Mouse (Mus musculus): ENCODE measurements around the gene Il20ra. TPM values are rescaled to one million over a fixed set of nuclear protein-coding genes. Genes with fewer than 3 reads are reported as not detected.
"Not testable (repeated sequence)": the region's sequence is repeated elsewhere in the genome, so short reads cannot be mapped to it uniquely, and the experiment has no call there.

Il20ra gene
- 2.8 and 6.1 TPM in 2 replicates for total RNA-seq (2021)
- long read RNA-seq, partial matches to known transcripts, result 0 of 3 reads
- long read RNA-seq, other reads (novel, unspliced or antisense), result 3 of 3 reads

DNA sequence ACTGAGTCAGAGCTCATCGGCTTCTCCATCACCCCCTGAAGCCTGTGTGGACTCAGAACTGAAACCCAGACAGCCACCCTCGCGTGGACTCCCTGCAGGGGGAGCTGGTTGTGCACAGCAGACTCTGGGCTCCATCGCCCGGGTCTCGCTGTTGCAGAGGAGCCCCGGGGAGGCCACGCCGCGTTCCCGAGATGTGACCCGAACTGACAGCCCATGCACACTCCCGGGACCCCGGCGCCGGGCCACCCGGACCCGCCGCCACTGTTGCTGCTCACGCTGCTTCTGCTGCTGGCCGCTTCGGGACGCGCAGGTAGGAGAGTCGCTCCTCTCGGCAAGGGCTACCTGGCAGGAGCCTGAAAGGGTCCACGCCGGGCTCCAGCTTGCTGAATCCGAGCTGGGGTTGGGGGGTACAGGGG, at the start of gene Il20ra:
Il20ra (plus strand) TSS at position 150 of the 416 bp plus-strand sequence.
- DNase-seq, result peak; percentile 73

- DNase-seq, result no peak
These were observed 43.4 kb upstream of the Il20ra start for GRCm38 (mm10) chr10:19668973-19669372.

DNA sequence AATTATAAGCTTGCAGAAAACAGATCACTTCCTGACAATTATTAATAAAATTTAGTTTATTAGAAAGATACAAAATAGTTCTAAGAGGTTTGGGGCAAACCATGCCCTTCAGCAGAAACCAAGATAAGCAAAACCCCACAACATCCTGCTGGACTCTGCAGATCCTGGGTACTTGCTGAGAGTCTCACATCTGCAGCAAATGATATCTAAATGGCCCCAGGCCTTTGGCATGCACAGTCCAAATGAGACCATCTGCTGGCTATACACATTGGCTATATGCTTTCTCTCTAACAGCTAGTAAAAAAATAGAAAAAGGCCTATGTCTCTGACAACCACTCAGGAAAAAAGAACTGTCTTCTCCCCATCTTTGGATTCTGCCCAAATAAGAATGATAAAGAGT, 40.4 kb upstream of the Il20ra start:
- DNase-seq, result no peak

DNA sequence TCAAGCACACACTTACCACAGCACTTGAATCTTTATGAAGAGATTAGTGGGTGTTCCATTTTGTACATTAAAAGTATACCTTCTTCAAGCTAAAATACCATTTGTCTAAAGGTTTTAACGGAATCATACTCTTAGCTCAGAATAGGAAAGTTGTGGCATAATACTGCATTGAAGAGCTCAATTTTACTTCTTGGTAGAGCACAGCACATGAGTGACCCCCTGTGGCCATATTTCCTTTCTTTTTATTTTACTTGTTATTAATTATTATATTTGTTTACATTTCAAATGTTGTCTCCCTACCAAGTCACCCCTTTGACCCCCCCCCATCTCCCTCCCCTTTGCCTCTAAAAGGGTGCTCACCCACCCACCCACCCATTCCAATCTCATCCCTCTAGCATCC, 39.2 kb upstream of the Il20ra start:
- no peak for DNase-seq

DNA sequence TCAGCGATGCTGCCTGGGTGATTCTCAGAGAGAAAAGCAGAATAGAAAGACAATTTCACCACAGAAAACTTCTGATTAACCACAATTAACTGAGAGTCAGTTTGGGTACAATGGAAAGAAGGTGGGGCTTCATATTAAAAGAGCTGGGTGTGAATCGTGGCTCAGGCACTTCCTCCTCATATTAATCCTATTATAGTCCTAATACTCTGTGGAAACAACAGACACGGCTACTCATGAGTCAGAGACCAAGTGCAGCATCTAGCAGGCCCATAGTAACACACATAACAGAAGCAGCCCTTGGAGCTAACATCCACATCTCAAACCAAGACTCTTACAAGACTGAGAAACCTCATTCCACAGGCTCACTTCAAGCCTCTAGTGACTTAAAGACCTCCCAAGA, 24.7 kb upstream of the Il20ra start:
- DNase-seq, result no peak

GRCm38 (mm10) chr10:19691287-19691686, 21.1 kb upstream of the Il20ra start:
- DNase-seq, result no peak

GRCm38 (mm10) chr10:19691771-19692170, 20.6 kb upstream of the Il20ra start:
- DNase-seq, result no peak

DNA sequence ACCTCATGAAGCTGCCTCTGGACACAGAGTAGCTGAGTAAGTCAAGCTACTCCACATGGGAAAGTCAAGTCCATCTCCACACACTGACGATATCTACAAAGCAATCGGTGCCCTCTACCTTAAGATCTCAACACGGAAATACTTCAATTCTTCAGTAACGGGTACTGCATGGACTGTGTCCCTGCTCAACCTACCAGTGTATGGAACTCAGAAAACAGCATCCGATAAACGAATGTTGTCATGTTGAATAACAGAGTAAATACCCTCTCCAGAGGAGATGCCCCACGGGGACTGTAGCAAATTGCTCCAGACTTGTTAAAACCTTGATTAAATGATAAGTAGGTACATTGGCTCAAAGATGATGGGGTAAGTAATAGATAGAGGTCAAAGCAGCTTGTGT, 20.0 kb upstream of the Il20ra start:
- DNase-seq, result no peak

DNA sequence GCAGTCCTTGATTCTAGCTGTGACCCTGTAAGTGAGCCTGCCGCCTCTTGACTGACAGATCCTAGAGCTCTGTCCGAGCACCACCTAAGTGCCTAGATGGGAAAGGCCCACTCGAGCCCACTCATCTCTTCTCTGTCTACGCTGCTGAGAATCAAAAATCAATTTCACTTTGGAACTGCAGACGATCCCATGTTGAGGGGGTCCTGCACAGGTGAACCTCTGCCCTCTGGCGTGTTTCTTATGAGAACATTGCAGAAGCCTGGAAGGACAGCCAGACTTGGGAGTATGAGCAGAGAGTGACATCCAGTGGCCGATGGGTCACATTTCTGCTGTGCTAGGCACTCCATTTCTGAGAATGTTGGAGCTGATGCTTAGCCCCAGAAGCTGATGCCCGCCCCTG, 19.4 kb upstream of the Il20ra start:
- DNase-seq, result peak; percentile 34

- DNase-seq, result no peak
These were observed 18.7 kb upstream of the Il20ra start for GRCm38 (mm10) chr10:19693629-19694028.

DNA sequence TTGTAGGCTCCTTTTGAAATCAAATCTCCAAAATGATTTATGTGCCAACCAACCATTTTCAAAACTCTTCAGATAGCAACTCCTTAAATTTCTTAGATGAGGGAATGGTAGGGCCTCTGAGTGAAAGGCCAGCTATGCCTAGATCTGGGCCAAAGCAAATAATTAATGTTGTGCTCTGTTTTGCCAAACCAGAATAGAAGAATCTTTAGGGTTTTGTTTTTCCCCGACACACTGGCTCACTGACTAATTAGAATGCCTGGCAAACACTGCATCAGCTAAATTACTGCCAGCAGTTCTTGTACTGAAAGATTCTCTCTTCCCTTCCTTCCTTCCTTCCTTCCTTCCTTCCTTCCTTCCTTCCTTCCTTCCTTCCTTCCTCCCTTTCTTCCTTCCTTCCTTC, 13.0 kb upstream of the Il20ra start:
- DNase-seq, result no peak

DNA sequence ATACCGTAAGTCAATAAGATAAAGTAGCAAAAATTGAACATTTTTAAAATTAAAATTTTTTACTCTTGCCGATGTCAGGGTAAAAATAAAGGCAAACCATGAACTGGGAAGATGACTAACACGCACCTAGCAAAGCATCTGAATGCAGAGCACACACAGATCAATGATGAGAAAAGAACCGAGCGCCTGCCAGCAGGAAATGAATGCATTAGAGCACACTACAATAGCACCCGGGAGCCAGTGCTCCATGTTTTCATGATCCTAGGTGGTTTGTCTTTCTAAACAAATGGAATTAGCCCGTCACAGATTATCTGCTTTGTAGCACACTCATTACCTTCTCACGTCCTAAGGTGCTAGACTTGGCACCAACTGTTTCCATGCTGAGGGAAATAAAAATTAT, 7.9 kb upstream of the Il20ra start:
- DNase-seq, result no peak

DNA sequence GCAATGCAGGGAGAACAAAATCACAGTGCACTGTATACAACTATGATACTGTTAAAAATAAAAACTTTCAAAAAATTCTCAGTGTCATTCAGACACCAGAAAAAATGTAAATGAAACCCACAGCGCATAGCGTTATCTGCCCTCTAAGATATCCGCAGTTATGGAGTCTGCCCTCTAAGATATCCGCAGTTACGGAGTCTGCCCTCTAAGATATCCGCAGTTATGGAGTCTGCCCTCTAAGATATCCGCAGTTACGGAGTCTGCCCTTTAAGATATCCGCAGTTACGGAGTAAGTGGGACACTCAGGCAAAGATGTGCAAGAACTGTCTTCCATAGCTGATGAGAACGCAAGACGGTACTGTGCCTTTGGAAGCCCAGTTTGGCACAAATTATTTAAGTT, 4.6 kb upstream of the Il20ra start:
- no peak for DNase-seq

- DNase-seq, result peak; percentile 55
These were observed 3.9 kb upstream of the Il20ra start for GRCm38 (mm10) chr10:19708277-19709070.

- no peak for DNase-seq
These were observed 1.4 kb upstream of the Il20ra start for GRCm38 (mm10) chr10:19711020-19711419.

- DNase-seq, result peak; percentile 6
These were observed 709 bp upstream of the Il20ra start for GRCm38 (mm10) chr10:19711551-19712171.

DNA sequence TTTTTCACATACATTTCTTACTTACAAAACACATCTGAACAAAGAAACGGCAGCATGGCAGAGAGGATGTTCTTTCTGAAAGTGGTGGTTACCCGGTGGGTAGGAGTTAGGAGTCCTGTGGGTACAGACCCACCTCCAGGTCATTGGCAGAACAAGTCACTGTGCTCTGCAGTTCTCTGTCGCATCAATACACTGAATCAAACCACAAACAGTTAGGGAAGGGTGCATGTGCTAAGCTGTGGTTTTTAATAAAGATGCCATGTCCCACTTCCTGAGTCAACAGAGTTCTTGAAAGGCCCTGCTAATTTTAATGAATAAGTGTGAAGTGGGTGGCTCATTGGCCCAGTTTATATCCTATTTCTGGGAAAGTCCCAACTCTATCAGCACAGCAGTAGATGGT, 6.3 kb downstream of the Il20ra start:
- DNase-seq, result no peak

DNA sequence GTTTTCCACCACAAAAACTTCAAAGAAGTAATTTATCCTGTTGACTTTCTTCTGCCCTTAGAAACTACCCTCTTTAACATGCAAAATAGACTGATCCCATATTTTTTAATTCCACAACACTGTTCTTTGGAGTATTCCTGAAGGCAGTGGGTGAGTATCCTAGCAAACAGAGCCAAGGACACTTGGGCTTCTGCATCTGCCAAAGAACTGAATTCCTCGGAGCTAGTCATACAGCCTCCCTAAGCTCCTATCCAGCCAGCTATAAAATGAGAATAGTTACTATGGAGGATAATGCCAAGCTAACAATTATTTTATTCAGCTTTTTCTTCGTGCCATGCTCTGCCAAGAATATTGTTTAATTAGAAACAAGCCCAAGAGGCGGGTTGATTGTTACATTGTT, 9.9 kb downstream of the Il20ra start:
- DNase-seq, result no peak

DNA sequence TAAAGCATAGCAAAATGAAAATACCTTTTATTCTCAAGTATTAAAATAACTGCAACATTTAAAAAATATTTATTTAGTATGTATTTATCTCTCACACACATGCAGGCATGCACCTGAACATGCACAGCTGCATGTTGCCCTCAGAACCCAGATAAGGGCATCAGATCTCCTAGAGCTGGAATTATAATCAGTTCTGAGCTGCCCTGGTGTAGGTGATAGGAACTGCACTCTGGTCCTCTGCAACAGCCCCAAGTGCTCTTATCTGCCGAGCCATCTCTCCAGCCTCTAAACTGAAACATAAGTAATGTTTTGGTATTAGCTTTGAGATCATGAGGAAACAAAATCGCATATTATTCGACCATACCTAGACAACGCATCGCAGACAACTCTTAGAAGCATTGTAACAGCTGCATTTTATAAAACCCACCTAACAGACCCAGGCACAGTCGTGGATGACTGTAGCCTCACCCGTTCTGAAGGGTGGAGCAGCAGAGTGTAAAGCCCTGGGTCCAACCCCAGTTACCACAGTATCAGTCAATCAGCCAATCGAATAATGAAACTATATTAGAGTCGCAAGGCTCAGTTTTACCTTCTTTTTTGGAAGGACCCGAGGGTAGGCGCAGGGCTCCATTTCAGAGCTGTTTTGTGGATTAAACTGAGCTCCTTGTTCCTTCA, 11.9 kb downstream of the Il20ra start:
- DNase-seq, result no peak

DNA sequence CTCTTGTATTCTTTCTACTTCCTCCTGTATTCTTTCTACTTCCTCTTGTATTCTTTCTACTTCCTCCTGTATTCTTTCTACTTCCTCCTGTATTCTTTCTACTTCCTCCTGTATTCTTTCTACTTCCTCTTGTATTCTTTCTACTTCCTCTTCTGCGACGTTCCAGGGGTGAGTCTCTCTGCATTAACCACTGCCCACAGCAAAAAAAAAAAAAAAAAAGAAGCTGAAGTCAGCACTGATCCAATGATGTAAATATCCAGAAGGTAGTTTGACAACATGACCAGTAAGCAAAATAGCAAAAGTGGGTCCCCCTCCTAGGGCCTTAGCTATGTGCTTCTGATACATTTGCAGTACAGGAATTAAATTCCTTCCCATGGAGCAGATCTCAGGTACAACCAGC, 26.1 kb downstream of the Il20ra start:
- not testable (repeated sequence) for DNase-seq

- peak; percentile 13 for DNase-seq
These were observed 33.3 kb downstream of the Il20ra start for GRCm38 (mm10) chr10:19745662-19746061.

DNA sequence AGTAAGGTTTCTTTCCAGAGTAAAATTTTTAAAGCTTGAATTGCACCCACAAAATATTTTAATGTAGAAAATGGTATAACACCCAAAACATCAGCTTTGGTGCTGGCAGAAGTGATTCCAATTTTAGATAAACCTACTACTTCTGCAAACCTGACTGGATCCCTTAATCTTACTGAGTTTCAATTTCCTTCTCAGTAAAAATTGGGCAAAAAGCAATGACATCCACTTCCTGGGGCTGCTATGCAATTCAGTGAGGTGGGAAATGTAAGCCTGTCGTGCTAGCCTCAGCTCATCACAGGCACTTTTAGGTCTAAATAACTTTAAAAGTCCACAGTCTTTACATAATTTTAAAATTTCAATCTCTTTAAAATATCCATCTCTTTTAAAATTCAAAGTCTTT, 33.8 kb downstream of the Il20ra start:
- no peak for DNase-seq

DNA sequence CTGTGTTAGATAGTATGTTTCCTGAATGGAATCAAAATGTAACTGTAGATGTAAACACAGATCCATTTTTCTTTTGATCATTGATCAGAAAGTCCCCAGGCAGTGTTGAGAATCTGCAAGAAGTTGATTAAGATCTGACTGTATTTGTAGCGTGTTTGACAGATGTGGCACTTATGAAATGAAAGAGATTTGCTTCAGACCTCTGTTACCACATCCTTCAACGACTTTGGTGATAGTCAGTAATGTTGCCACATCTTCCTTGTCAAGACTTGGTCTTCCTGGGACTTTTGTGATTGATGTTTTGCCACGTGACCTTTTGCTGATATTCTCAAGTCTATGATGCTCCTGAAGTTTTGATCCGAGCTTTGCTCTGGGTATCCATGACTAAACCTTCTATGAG, 35.3 kb downstream of the Il20ra start:
- no peak for DNase-seq

Data from adrenal gland, postnatal 25 days (tissue).